Mouse (Mus musculus): ENCODE measurements at regions not wholly inside any gene's neighbourhood (a gene's known extent, or its start where the extent isn't known, plus 50 kb on each side); places are given as distances from the start of the nearest gene placed in this dataset.
"Not testable (repeated sequence)": the region's sequence is repeated elsewhere in the genome, so short reads cannot be mapped to it uniquely, and the experiment has no call there.

- DNase-seq (ENCODE audit: extremely low read depth, insufficient read length, low spot score) = no peak
Measured at GRCm38 (mm10) chr4:7246828-7247227, 992.0 kb downstream of the Car8 start.

GRCm38 (mm10) chr4:7245653-7246052, 993.2 kb downstream of the Car8 start:
- DNase-seq (ENCODE audit: extremely low read depth, insufficient read length, low spot score) = no peak

- no peak for DNase-seq (ENCODE audit: extremely low read depth, insufficient read length, low spot score)
Measured at GRCm38 (mm10) chr4:7237848-7238247, 1001.0 kb downstream of the Car8 start.

- DNase-seq (ENCODE audit: extremely low read depth, insufficient read length, low spot score) = not testable (repeated sequence)
Measured at GRCm38 (mm10) chr4:7234537-7234936, 1004.3 kb downstream of the Car8 start.

- DNase-seq (ENCODE audit: extremely low read depth, insufficient read length, low spot score) = no peak
Measured at GRCm38 (mm10) chr4:7228980-7229379, 1009.9 kb downstream of the Car8 start.

GRCm38 (mm10) chr4:7222922-7223321, 1015.9 kb downstream of the Car8 start:
- DNase-seq (ENCODE audit: extremely low read depth, insufficient read length, low spot score) = no peak

- no peak for DNase-seq (ENCODE audit: extremely low read depth, insufficient read length, low spot score)
Measured at GRCm38 (mm10) chr4:7220426-7220825, 1018.4 kb downstream of the Car8 start.

GRCm38 (mm10) chr4:7215048-7216030, 1023.5 kb downstream of the Car8 start:
- no peak for DNase-seq (ENCODE audit: extremely low read depth, insufficient read length, low spot score)

GRCm38 (mm10) chr4:7206987-7207386, 1031.9 kb downstream of the Car8 start:
- DNase-seq (ENCODE audit: extremely low read depth, insufficient read length, low spot score) = no peak

- DNase-seq (ENCODE audit: extremely low read depth, insufficient read length, low spot score) = no peak
Measured at GRCm38 (mm10) chr4:7201816-7202215, 1037.0 kb downstream of the Car8 start.

GRCm38 (mm10) chr4:7199941-7200340, 1038.9 kb downstream of the Car8 start:
- DNase-seq (ENCODE audit: extremely low read depth, insufficient read length, low spot score) = no peak

GRCm38 (mm10) chr4:7199052-7199451, 1039.8 kb downstream of the Car8 start:
- no peak for DNase-seq (ENCODE audit: extremely low read depth, insufficient read length, low spot score)

GRCm38 (mm10) chr4:7196570-7196969, 1042.3 kb downstream of the Car8 start:
- no peak for DNase-seq (ENCODE audit: extremely low read depth, insufficient read length, low spot score)

GRCm38 (mm10) chr4:7195619-7196018, 1043.2 kb downstream of the Car8 start:
- no peak for DNase-seq (ENCODE audit: extremely low read depth, insufficient read length, low spot score)

- no peak for DNase-seq (ENCODE audit: extremely low read depth, insufficient read length, low spot score)
Measured at GRCm38 (mm10) chr4:7191912-7192311, 1046.9 kb downstream of the Car8 start.

GRCm38 (mm10) chr4:7191228-7191627, 1047.6 kb downstream of the Car8 start:
- no peak for DNase-seq (ENCODE audit: extremely low read depth, insufficient read length, low spot score)

- no peak for DNase-seq (ENCODE audit: extremely low read depth, insufficient read length, low spot score)
Measured at GRCm38 (mm10) chr4:7175030-7175429, 1063.8 kb downstream of the Car8 start.

- no peak for DNase-seq (ENCODE audit: extremely low read depth, insufficient read length, low spot score)
Measured at GRCm38 (mm10) chr4:7172528-7173306, 1066.1 kb downstream of the Car8 start.

GRCm38 (mm10) chr4:7171637-7172417, 1067.0 kb downstream of the Car8 start:
- no peak for DNase-seq (ENCODE audit: extremely low read depth, insufficient read length, low spot score)

- DNase-seq (ENCODE audit: extremely low read depth, insufficient read length, low spot score) = no peak
Measured at GRCm38 (mm10) chr4:7161411-7161810, 1077.4 kb downstream of the Car8 start.

- DNase-seq (ENCODE audit: extremely low read depth, insufficient read length, low spot score) = no peak
Measured at GRCm38 (mm10) chr4:7157883-7158282, 1081.0 kb downstream of the Car8 start.
